Mouse (Mus musculus): ENCODE measurements around the gene Fscn3. TPM values are rescaled to one million over a fixed set of nuclear protein-coding genes. Genes with fewer than 3 reads are reported as not detected.
A peak's percentile ranks its signal among the peaks of the same experiment; 100 is the strongest.

Gene Fscn3
- polyA plus RNA-seq, 1 experiment from 2014 or later, result not detected

GRCm38 (mm10) chr6:28480752-28481492, 53.3 kb downstream of the Fscn3 start:
- Histone ChIP-seq H3K27me3 (ENCODE audit: insufficient read depth, low read length) (no peaks in the 10 kb centered on the region), H3K9ac (ENCODE audit: low read depth, low read length) (peak overlapping the region; percentile 76), H3K36me3 (ENCODE audit: insufficient read depth, low read length) (no peaks in the 10 kb centered on the region), H3K4me2 (ENCODE audit: low read length) (peak overlapping the region; percentile 77), H3K9me3 (replicated peaks; ENCODE audit: low read length) (no peaks in the 10 kb centered on the region), H3K4me1 (replicated peaks; ENCODE audit: insufficient read depth, low read length) (peaks cover 14% of the 10 kb centered on the region), H3K4me3 (replicated peaks; ENCODE audit: low read depth, low read length) (peak overlapping the region; percentile 79), H3K27ac (peak overlapping the region; percentile 84; the same call in 1 of the 2 replicates)
- DNase-seq (ENCODE audit: low spot score) (peak; percentile 18), ATAC-seq (replicated peaks; ENCODE audit: low FRiP score, low read depth) (no peak)
- no peak for TF ChIP-seq CTCF (IDR thresholded peaks at IDR 0.05; ENCODE audit: low read depth)
- 5% methylated on average over 21 of the region's 21 CpGs for WGBS

GRCm38 (mm10) chr6:28482711-28483315, 55.2 kb downstream of the Fscn3 start:
- H3K4me2 ChIP-seq (ENCODE audit: low read length), result no peak overlapping the region
- H3K4me1 ChIP-seq (replicated peaks; ENCODE audit: insufficient read depth, low read length), result peaks cover 19% of the 10 kb centered on the region
- no peak for ATAC-seq (replicated peaks; ENCODE audit: low FRiP score, low read depth)
- no peak overlapping the region for H3K4me3 ChIP-seq (replicated peaks; ENCODE audit: low read depth, low read length)
- WGBS, result 56% methylated on average over 4 of the region's 4 CpGs
- no peak overlapping the region for H3K9ac ChIP-seq (ENCODE audit: low read depth, low read length)
- H3K36me3 ChIP-seq (ENCODE audit: insufficient read depth, low read length), result no peaks in the 10 kb centered on the region
- no peak for DNase-seq (ENCODE audit: low spot score)
- no peak overlapping the region for H3K27ac ChIP-seq
- H3K27me3 ChIP-seq (ENCODE audit: insufficient read depth, low read length), result no peaks in the 10 kb centered on the region
- H3K9me3 ChIP-seq (replicated peaks; ENCODE audit: low read length), result no peaks in the 10 kb centered on the region
- TF ChIP-seq CTCF (IDR thresholded peaks at IDR 0.05; ENCODE audit: low read depth), result no peak

- Histone ChIP-seq H3K9ac (ENCODE audit: low read depth, low read length) (no peak overlapping the region), H3K27me3 (ENCODE audit: insufficient read depth, low read length) (no peaks in the 10 kb centered on the region), H3K9me3 (replicated peaks; ENCODE audit: low read length) (no peaks in the 10 kb centered on the region), H3K4me2 (ENCODE audit: low read length) (no peak overlapping the region), H3K36me3 (ENCODE audit: insufficient read depth, low read length) (no peaks in the 10 kb centered on the region), H3K4me3 (replicated peaks; ENCODE audit: low read depth, low read length) (no peak overlapping the region), H3K4me1 (replicated peaks; ENCODE audit: insufficient read depth, low read length) (peaks cover 19% of the 10 kb centered on the region), H3K27ac (no peak overlapping the region)
- ATAC-seq (replicated peaks; ENCODE audit: low FRiP score, low read depth) (no peak), DNase-seq (ENCODE audit: low spot score) (no peak)
- TF ChIP-seq CTCF (IDR thresholded peaks at IDR 0.05; ENCODE audit: low read depth), result no peak
- WGBS, result 85% methylated on average over 2 of the region's 2 CpGs
Observed at GRCm38 (mm10) chr6:28486008-28486407, 58.4 kb downstream of the Fscn3 start.

GRCm38 (mm10) chr6:28486471-28486870, 58.9 kb downstream of the Fscn3 start:
- Histone ChIP-seq H3K27me3 (ENCODE audit: insufficient read depth, low read length) (no peaks in the 10 kb centered on the region), H3K27ac (no peak overlapping the region), H3K9ac (ENCODE audit: low read depth, low read length) (no peak overlapping the region), H3K9me3 (replicated peaks; ENCODE audit: low read length) (no peaks in the 10 kb centered on the region), H3K36me3 (ENCODE audit: insufficient read depth, low read length) (no peaks in the 10 kb centered on the region), H3K4me3 (replicated peaks; ENCODE audit: low read depth, low read length) (no peak overlapping the region), H3K4me1 (replicated peaks; ENCODE audit: insufficient read depth, low read length) (peaks cover 15% of the 10 kb centered on the region), H3K4me2 (ENCODE audit: low read length) (no peak overlapping the region)
- TF ChIP-seq CTCF (IDR thresholded peaks at IDR 0.05; ENCODE audit: low read depth), result no peak
- DNase-seq (ENCODE audit: low spot score) (no peak), ATAC-seq (replicated peaks; ENCODE audit: low FRiP score, low read depth) (no peak)
- WGBS, result 78% methylated on average over 2 of the region's 2 CpGs

- Histone ChIP-seq H3K9me3 (replicated peaks; ENCODE audit: low read length) (no peaks in the 10 kb centered on the region), H3K4me2 (ENCODE audit: low read length) (no peak overlapping the region), H3K4me3 (replicated peaks; ENCODE audit: low read depth, low read length) (no peak overlapping the region), H3K27ac (0 out of 2 replicates have a peak overlapping the region, but pooled peaks have one; percentile 6), H3K36me3 (ENCODE audit: insufficient read depth, low read length) (no peaks in the 10 kb centered on the region), H3K4me1 (replicated peaks; ENCODE audit: insufficient read depth, low read length) (peaks cover 12% of the 10 kb centered on the region; the same call in 1 of the 2 replicates), H3K9ac (ENCODE audit: low read depth, low read length) (no peak overlapping the region), H3K27me3 (ENCODE audit: insufficient read depth, low read length) (no peaks in the 10 kb centered on the region)
- TF ChIP-seq CTCF (IDR thresholded peaks at IDR 0.05; ENCODE audit: low read depth), result no peak
- DNase-seq (ENCODE audit: low spot score) (no peak), ATAC-seq (replicated peaks; ENCODE audit: low FRiP score, low read depth) (no peak)
- 87% methylated on average over 7 of the region's 7 CpGs for WGBS
Observed at GRCm38 (mm10) chr6:28486905-28487304, 59.3 kb downstream of the Fscn3 start.

Other genes starting within 250 kb of the Fscn3 start
- 19.6 and 24.4 TPM in 2 replicates for gene Zfp800, start 29.8 kb upstream of the Fscn3 start, polyA plus RNA-seq (2015; fragmentation: Nextera tagmentation; extraction: Ambion mirVana)
- gene Arf5, start 4.2 kb upstream of the Fscn3 start, polyA plus RNA-seq (2015; fragmentation: Nextera tagmentation; extraction: Ambion mirVana), result 330 and 338 TPM in 2 replicates
- 8.8 and 9.5 TPM in 2 replicates for gene Gcc1, start 601 bp downstream of the Fscn3 start, polyA plus RNA-seq (2015; fragmentation: Nextera tagmentation; extraction: Ambion mirVana)
- gene Pax4, start 21.6 kb downstream of the Fscn3 start, polyA plus RNA-seq (2015; fragmentation: Nextera tagmentation; extraction: Ambion mirVana), result not detected in 2 replicates
- 79.3 and 90.8 TPM in 2 replicates for gene Snd1, start 47.4 kb downstream of the Fscn3 start, polyA plus RNA-seq (2015; fragmentation: Nextera tagmentation; extraction: Ambion mirVana)

Data from kidney, postnatal 0 days (tissue).